Mouse (Mus musculus) CH12.LX (cell line): ENCODE measurements around the gene Schip1. TPM values are rescaled to one million over a fixed set of nuclear protein-coding genes. Genes with fewer than 3 reads are reported as not detected.

Source experiments
- DNase-seq: peaks from one replicate; pipeline ENCODE4 v3.0.0-alpha.2; 2013; ENCODE audit errors: extremely low read depth
- H3K27ac ChIP-seq: 2 replicates; pipeline ENCODE4 v1.5.1; 2012; ENCODE audit warnings: low read depth, mild to moderate bottlenecking, control low read depth, moderate library complexity; ENCODE audit not compliant: insufficient read depth
- H3K27me3 ChIP-seq: replicated peaks from 2 replicates; pipeline ENCODE3; 2012; ENCODE audit warnings: inconsistent platforms
- H3K36me3 ChIP-seq, 2 experiments: replicated peaks in 1 of 2; 2 replicates each; pipeline versions ENCODE3 to v1.6.1; 2012; ENCODE audit warnings: inconsistent platforms in 1 of 2, low read length in 1 of 2, mild to moderate bottlenecking in 1 of 2, mixed read lengths in 1 of 2, moderate library complexity in 1 of 2; ENCODE audit not compliant: control insufficient read depth in 1 of 2, insufficient read depth in 1 of 2
- H3K4me1 ChIP-seq, 2 experiments: 2 replicates each; pipeline ENCODE4 v1.6.1; 2012; ENCODE audit warnings: inconsistent platforms in 1 of 2, moderate library complexity in 1 of 2; ENCODE audit not compliant: insufficient read depth in 2 of 2, control insufficient read depth in 1 of 2
- H3K4me2 ChIP-seq: 2 replicates; pipeline ENCODE4 v1.6.1; 2012; ENCODE audit warnings: low read depth, mild to moderate bottlenecking, control low read depth; ENCODE audit not compliant: poor library complexity, insufficient read depth, severe bottlenecking
- H3K4me3 ChIP-seq, 3 experiments: fragments of 150-350 bp in 1 of 3; sonication (generic) in 1 of 3; replicated peaks in 1 of 3; 2 replicates each; pipeline versions ENCODE3 to v1.5.1; 2011 to 2012; ENCODE audit warnings: low read depth in 2 of 3, low read length in 2 of 3, mild to moderate bottlenecking in 2 of 3, moderate library complexity in 2 of 3, control low read depth in 1 of 3, improper control_type of control experiment in 1 of 3, inconsistent platforms in 1 of 3, mixed read lengths in 1 of 3; ENCODE audit not compliant: poor library complexity in 1 of 3
- H3K79me2 ChIP-seq: replicated peaks from 2 replicates; pipeline ENCODE4 v1.6.1; 2012; ENCODE audit warnings: mild to moderate bottlenecking, moderate library complexity; ENCODE audit not compliant: control insufficient read depth, poor library complexity, insufficient read depth, severe bottlenecking; ENCODE audit errors: extremely low read depth
- H3K9ac ChIP-seq: 2 replicates; pipeline ENCODE4 v1.6.1; 2012; ENCODE audit warnings: low read depth, mild to moderate bottlenecking, control low read depth, moderate library complexity; ENCODE audit not compliant: insufficient read depth
- H3K9me3 ChIP-seq: replicated peaks from 2 replicates; pipeline ENCODE3; 2012; ENCODE audit warnings: low read length, inconsistent platforms, mixed read lengths
- BHLHE40 ChIP-seq: IDR thresholded peaks from 2 replicates; pipeline ENCODE4 v1.6.1; 2011; ENCODE audit warnings: mild to moderate bottlenecking, low read depth, low read length, improper control_type of control experiment
- CHD1 ChIP-seq: IDR thresholded peaks from 2 replicates; pipeline ENCODE4 v1.6.1; 2012; ENCODE audit warnings: low read depth, low read length, improper control_type of control experiment, inconsistent platforms
- CHD2 ChIP-seq: IDR thresholded peaks from 2 replicates; pipeline ENCODE4 v1.6.1; 2011; ENCODE audit warnings: low read length, improper control_type of control experiment
- CTCF ChIP-seq, 2 experiments: IDR thresholded peaks in 1 of 2; conservative IDR thresholded peaks in 1 of 2; 2 replicates each; pipeline ENCODE4 v1.5.1; 2011 to 2012; ENCODE audit warnings: low read depth in 2 of 2, low read length in 2 of 2, improper control_type of control experiment in 1 of 2, inconsistent platforms in 1 of 2, mild to moderate bottlenecking in 1 of 2, moderate library complexity in 1 of 2
- E2F4 ChIP-seq: IDR thresholded peaks from 2 replicates; pipeline ENCODE4 v1.6.1; 2011; ENCODE audit warnings: low read depth, low read length, improper control_type of control experiment; ENCODE audit not compliant: insufficient replicate concordance
- EP300 ChIP-seq: IDR thresholded peaks from 2 replicates; pipeline ENCODE4 v1.6.1; 2011; ENCODE audit warnings: low read length, improper control_type of control experiment
- ETS1 ChIP-seq: conservative IDR thresholded peaks from 2 replicates; pipeline ENCODE4 v1.6.1; 2012; ENCODE audit warnings: low read depth, mild to moderate bottlenecking, inconsistent platforms, low read length, improper control_type of control experiment, moderate library complexity
- HCFC1 ChIP-seq: IDR thresholded peaks from 2 replicates; pipeline ENCODE4 v1.6.1; 2012; ENCODE audit warnings: low read depth, mild to moderate bottlenecking, inconsistent platforms, low read length, improper control_type of control experiment
- IRF4 ChIP-seq: IDR thresholded peaks from 2 replicates; pipeline ENCODE4 v1.6.1; 2014; ENCODE audit warnings: low read depth, mild to moderate bottlenecking, inconsistent platforms, low read length, improper control_type of control experiment
- JUND ChIP-seq: conservative IDR thresholded peaks from 2 replicates; pipeline ENCODE4 v1.6.1; 2011; ENCODE audit warnings: low read depth, low read length, improper control_type of control experiment
- KAT2A ChIP-seq: IDR thresholded peaks from 2 replicates; pipeline ENCODE4 v1.6.1; 2012; ENCODE audit warnings: low read length, improper control_type of control experiment, inconsistent platforms; ENCODE audit not compliant: insufficient replicate concordance
- MAZ ChIP-seq: IDR thresholded peaks from 2 replicates; pipeline ENCODE4 v1.6.1; 2012; ENCODE audit warnings: low read depth, mild to moderate bottlenecking, inconsistent platforms, low read length, improper control_type of control experiment, moderate library complexity
- MEF2A ChIP-seq: IDR thresholded peaks from 2 replicates; pipeline ENCODE4 v1.6.1; 2014; ENCODE audit warnings: low read depth, mild to moderate bottlenecking, inconsistent platforms, low read length, improper control_type of control experiment, borderline replicate concordance
- MXI1 ChIP-seq: IDR thresholded peaks from 2 replicates; pipeline ENCODE4 v1.6.1; 2011; ENCODE audit warnings: mild to moderate bottlenecking, low read depth, low read length, improper control_type of control experiment
- MYC ChIP-seq: IDR thresholded peaks from 2 replicates; pipeline ENCODE4 v1.6.1; 2011; ENCODE audit warnings: low read depth, mild to moderate bottlenecking, improper control_type of control experiment, low read length
- NELFE ChIP-seq: IDR thresholded peaks from 2 replicates; pipeline ENCODE4 v1.6.1; 2011; ENCODE audit warnings: low read depth, low read length, improper control_type of control experiment
- NRF1 ChIP-seq: IDR thresholded peaks from 2 replicates; pipeline ENCODE4 v1.6.1; 2014; ENCODE audit warnings: low read depth, mild to moderate bottlenecking, inconsistent platforms, low read length, improper control_type of control experiment, moderate library complexity
- PAX5 ChIP-seq: IDR thresholded peaks from 2 replicates; pipeline ENCODE4 v1.6.1; 2012; ENCODE audit warnings: low read length, inconsistent platforms, mixed read lengths
- POLR2AphosphoS2 ChIP-seq: IDR thresholded peaks from 2 replicates; pipeline ENCODE4 v1.6.1; 2011; ENCODE audit warnings: low read depth, low read length, improper control_type of control experiment
- RAD21 ChIP-seq: IDR thresholded peaks from 2 replicates; pipeline ENCODE4 v1.6.1; 2011; ENCODE audit warnings: low read depth, mild to moderate bottlenecking, low read length, improper control_type of control experiment, moderate library complexity
- SIN3A ChIP-seq: IDR thresholded peaks from 2 replicates; pipeline ENCODE4 v1.6.1; 2012; ENCODE audit warnings: low read length, improper control_type of control experiment, inconsistent platforms
- SMC3 ChIP-seq: IDR thresholded peaks from 2 replicates; pipeline ENCODE4 v1.6.1; 2011; ENCODE audit warnings: low read depth, low read length, improper control_type of control experiment
- TBP ChIP-seq: conservative IDR thresholded peaks from 2 replicates; pipeline ENCODE4 v1.6.1; 2011; ENCODE audit warnings: low read depth, low read length, improper control_type of control experiment
- TCF12 ChIP-seq: IDR thresholded peaks from 2 replicates; pipeline ENCODE4 v1.6.1; 2014; ENCODE audit warnings: low read depth, mild to moderate bottlenecking, inconsistent platforms, low read length, improper control_type of control experiment
- USF1 ChIP-seq: IDR thresholded peaks from 2 replicates; pipeline ENCODE4 v1.6.1; 2014; ENCODE audit warnings: low read depth, mild to moderate bottlenecking, inconsistent platforms, low read length, improper control_type of control experiment
- USF2 ChIP-seq: conservative IDR thresholded peaks from 2 replicates; pipeline ENCODE4 v1.6.1; 2011; ENCODE audit warnings: low read depth, low read length, improper control_type of control experiment
- ZC3H11A ChIP-seq: IDR thresholded peaks from 2 replicates; pipeline ENCODE4 v1.6.1; 2012; ENCODE audit warnings: low read depth, mild to moderate bottlenecking, inconsistent platforms, low read length, improper control_type of control experiment
- ZMIZ1 ChIP-seq: IDR thresholded peaks from 2 replicates; pipeline ENCODE4 v1.6.1; 2012; ENCODE audit warnings: low read depth, mild to moderate bottlenecking, inconsistent platforms, low read length, improper control_type of control experiment
- dilution Hi-C: fragments of 300-500 bp; cut with MboI; formaldehyde crosslinking; loops from 2 replicates; pipeline ENCODE4 v1.14.3; 2020; ENCODE audit warnings: low sequenced_read_pairs; ENCODE audit not compliant: extremely low pct_unique_long_range_greater_than_20kb, extremely low pct_ligation_motif_present
- in situ Hi-C: fragments of 300-500 bp; cut with MboI; formaldehyde crosslinking; loops from 3 replicates; pipeline ENCODE4 v1.14.3; 2019; ENCODE audit warnings: low sequenced_read_pairs, low pct_ligation_motif_present, low pct_unique_long_range_greater_than_20kb, mixed read lengths
- polyA plus RNA-seq: library from polyadenylated mRNA; unstranded; fragments of >175 nt; gene quantifications from 2 replicates; pipeline ENCODE4 v1.2.1, GENCODE M21; 2012; ENCODE audit warnings: low read depth; ENCODE audit not compliant: insufficient read length
- total RNA-seq, 2 experiments: library from RNA; depleted of rRNA; stranded (reverse); fragments of 300-350 nt in 1 of 2; fragments of >200 nt in 1 of 2; gene quantifications; 2 replicates each; pipeline ENCODE4 v1.2.3; 2012 to 2014

Schip1 gene
- total and polyA plus RNA-seq, 3 experiments = 0.25 to 0.36 TPM; not detected in 1

DNA sequence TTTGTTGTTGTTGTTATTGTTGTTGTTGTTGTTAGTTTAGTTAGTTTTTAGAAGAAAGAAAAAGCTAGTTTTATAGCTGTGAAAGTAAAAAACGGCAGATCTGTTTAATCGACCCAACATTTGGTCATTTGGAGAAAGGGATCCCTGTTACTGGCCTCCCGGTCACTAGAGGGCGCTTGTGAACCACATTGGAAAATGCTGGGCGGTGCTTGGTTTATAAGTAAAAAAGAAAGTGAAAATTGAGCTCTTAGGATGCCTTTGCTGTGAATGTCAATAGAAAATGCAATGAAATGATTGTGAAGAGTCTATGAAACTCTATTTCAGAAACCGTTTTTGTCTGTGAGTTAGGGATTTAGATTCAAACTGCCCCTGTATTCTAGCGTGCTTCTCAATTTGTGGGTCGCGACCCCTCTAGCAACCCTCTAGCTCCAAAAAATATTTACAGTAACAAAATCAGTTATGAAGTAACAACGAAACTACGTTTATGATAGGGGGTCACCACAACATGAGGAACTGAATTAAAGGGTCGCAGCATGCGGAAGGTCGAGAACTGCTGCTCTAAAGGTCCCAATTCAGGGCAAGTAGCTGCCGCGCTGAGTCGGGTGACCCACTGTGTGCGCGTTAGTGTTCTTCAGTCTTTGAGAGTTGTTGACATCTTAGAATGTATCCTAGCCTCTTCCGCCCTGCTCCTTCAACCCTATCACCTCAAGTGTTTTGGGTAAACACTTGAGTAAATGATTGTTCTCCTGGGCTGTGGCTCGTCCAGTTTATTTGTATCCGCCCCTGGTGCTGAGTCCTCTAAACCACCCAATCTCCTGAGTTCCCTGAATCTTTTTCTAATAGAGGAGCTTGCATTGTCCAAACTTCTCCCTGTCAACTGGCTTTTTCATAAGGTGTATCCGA, 8.0 kb upstream of the Schip1 start:
- H3K9ac ChIP-seq = no peak overlapping the region
- dilution Hi-C loops = no loop called here
- no peaks in the 10 kb centered on the region for H3K27me3 ChIP-seq
- no peaks in the 10 kb centered on the region for H3K36me3 ChIP-seq
- H3K4me2 ChIP-seq = peak overlapping the region; percentile 0; the same call in 1 of the 2 replicates
- peak overlapping the region in 1 of 3 experiments; percentile 43 for H3K4me3 ChIP-seq
- H3K9me3 ChIP-seq = no peaks in the 10 kb centered on the region
- no peak overlapping the region for H3K27ac ChIP-seq
- no peaks in the 10 kb centered on the region for H3K79me2 ChIP-seq
- in situ Hi-C loops = loop anchor here (5.0 to 25.0 kb wide), 2 partner anchors 486 to 656 kb away; no protein-coding TSS in a partner anchor
- H3K4me1 ChIP-seq = peaks cover 0 to 13% of the 10 kb centered on the region in 2 experiments; a peak in 3 of 4 replicates
- DNase-seq = peak; percentile 77
- no peak for TF ChIP-seq CHD1
- TF ChIP-seq RAD21 = peak; percentile 68
- TF ChIP-seq POLR2AphosphoS2 = no peak
- 0 out of 2 replicates have a peak, but pooled peaks have one; percentile 20 for TF ChIP-seq TCF12
- no peak for TF ChIP-seq ZMIZ1
- TF ChIP-seq HCFC1 = peak; percentile 57
- peak; percentile 56 for TF ChIP-seq SMC3
- TF ChIP-seq EP300 = 0 out of 2 replicates have a peak, but pooled peaks have one; percentile 17
- TF ChIP-seq IRF4 = peak; percentile 67; the same call in 1 of the 2 replicates
- no peak for TF ChIP-seq KAT2A
- TF ChIP-seq CTCF (conservative IDR thresholded peaks at IDR 0.05 in 1 of 2, IDR thresholded peaks at IDR 0.05 in 1 of 2; ENCODE audit: low read depth in 2 of 2, low read length in 2 of 2) = peak; percentile 64 to 85
- TF ChIP-seq MYC = no peak
- peak; percentile 43; the same call in 1 of the 2 replicates for TF ChIP-seq NELFE
- TF ChIP-seq CHD2 = 0 out of 2 replicates have a peak, but pooled peaks have one; percentile 28

DNA sequence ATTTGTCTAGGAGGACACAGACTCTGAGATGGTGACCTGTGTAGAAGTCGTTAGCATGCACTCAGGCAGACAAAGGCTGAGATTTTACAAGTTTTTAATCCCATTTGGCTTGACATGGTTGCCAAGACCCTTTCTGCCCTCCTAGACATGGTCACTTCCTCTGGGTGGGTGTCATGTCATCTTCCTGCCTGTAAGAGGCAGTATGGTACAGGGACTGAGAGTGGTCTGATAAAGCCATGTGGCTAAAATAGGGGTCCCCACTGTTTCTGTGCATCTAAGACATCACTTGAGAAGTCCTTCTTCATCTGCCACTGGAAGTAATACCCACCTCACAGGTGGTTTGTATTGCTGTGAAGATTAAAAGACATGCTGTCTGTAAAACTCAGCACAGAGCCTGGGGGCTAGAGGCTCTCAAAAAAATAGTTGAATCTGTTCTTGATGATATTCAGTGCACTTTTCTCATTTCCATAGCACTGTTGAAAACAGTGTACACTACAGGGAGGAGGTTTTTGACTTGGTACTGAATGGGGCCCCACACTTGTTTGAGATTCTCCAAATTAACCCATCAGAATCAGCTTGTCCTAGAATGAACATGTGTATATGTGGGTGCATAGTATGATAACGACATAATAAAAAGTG, 5.3 kb upstream of the Schip1 start:
- in situ Hi-C loops (loop anchor here (5.0 to 25.0 kb wide), 2 partner anchors 483 to 653 kb away; no protein-coding TSS in a partner anchor), dilution Hi-C loops (no loop called here)
- Histone ChIP-seq H3K4me2 (no peak overlapping the region), H3K9ac (no peak overlapping the region), H3K27ac (no peak overlapping the region), H3K27me3 (no peaks in the 10 kb centered on the region), H3K4me3 (no peak overlapping the region), H3K79me2 (no peaks in the 10 kb centered on the region), H3K36me3 (no peaks in the 10 kb centered on the region), H3K9me3 (no peaks in the 10 kb centered on the region), H3K4me1 (peaks cover 0 to 13% of the 10 kb centered on the region in 2 experiments; a peak in 3 of 4 replicates)
- peak; percentile 45 for DNase-seq
- TF ChIP-seq TBP (no peak), KAT2A (no peak), ETS1 (no peak), HCFC1 (no peak), MAZ (no peak), SMC3 (peak; percentile 49; the same call in 1 of the 2 replicates), E2F4 (no peak), CHD1 (no peak), SIN3A (no peak), USF2 (no peak), NRF1 (no peak), BHLHE40 (no peak), EP300 (no peak), JUND (no peak), PAX5 (no peak), ZC3H11A (no peak), MXI1 (no peak), MYC (peak; percentile 61), CTCF (conservative IDR thresholded peaks at IDR 0.05 in 1 of 2, IDR thresholded peaks at IDR 0.05 in 1 of 2; ENCODE audit: low read depth in 2 of 2, low read length in 2 of 2) (peak; percentile 71 to 90), MEF2A (no peak), USF1 (no peak)
